Mouse (Mus musculus): ENCODE measurements around the gene E130114P18Rik.

The E130114P18Rik gene

GRCm38 (mm10) chr4:97647700-97648435 is 130.0 kb downstream of the E130114P18Rik start:
- no peak for DNase-seq (ENCODE audit: low spot score)

DNA sequence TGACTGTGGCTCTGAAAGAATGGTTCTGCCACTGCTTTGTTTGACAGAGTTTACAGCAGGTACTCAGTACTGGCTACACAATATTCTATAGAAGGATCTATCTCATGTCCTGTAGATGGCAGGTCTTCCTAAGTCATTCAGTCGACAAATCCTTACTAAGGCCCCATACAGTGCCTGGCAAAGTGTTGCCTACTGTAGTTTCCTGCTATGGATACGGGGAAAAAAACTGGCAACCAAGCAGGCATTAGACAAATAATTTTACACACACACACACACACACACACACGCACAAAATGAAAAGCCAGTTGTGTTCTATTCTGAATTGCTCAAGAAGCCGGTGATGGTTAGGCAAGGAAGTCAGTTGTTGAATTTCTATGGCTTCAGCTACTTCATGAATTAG is 130.6 kb downstream of the E130114P18Rik start:
- no peak for DNase-seq (ENCODE audit: low spot score)

GRCm38 (mm10) chr4:97640385-97640784 is 137.5 kb downstream of the E130114P18Rik start:
- DNase-seq (ENCODE audit: low spot score): no peak

DNA sequence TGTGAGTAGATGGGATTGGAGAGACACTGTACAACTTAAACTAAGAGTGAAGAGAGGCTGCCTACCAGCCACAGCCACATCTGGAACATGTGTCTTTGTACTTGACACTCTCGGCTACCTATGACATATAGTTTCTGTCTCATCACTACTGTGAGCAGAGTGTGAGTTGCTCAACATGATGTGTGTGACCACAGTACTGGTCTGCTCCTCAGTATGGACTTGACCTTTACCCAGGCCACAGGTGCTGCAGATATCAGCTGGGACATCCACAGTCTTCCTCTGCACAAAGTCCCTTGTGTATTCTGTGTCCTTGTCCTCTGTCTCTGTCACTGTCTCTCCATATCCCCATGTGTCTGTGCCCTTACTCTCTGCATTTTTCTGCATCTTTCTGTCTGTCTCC is 141.3 kb downstream of the E130114P18Rik start:
- no peak for DNase-seq (ENCODE audit: low spot score)

- no peak for DNase-seq (ENCODE audit: low spot score)
Measured at GRCm38 (mm10) chr4:97635757-97636292, 142.1 kb downstream of the E130114P18Rik start.

DNA sequence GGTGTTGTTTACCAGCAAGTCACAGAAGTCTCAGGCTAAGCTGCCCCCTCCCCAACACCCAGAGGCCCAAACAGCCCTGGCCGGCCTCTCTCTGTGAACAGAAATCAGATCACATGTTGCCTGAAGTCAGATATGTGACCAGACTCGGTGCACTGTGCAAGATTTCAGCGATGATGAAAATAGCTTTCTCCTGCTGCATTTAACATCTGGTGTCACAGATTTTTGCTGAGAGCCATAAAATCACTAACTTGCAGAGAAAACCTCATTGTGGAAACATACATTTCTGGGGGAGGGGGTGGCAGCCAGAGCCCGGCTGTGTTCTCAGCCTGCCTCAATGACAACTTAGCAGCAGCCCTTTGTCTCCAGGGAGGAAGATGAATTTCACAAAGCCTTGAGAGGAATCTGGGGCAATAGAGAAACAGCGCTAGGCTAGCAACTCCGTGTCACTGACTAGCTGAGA is 142.6 kb downstream of the E130114P18Rik start:
- no peak for DNase-seq (ENCODE audit: low spot score)

DNA sequence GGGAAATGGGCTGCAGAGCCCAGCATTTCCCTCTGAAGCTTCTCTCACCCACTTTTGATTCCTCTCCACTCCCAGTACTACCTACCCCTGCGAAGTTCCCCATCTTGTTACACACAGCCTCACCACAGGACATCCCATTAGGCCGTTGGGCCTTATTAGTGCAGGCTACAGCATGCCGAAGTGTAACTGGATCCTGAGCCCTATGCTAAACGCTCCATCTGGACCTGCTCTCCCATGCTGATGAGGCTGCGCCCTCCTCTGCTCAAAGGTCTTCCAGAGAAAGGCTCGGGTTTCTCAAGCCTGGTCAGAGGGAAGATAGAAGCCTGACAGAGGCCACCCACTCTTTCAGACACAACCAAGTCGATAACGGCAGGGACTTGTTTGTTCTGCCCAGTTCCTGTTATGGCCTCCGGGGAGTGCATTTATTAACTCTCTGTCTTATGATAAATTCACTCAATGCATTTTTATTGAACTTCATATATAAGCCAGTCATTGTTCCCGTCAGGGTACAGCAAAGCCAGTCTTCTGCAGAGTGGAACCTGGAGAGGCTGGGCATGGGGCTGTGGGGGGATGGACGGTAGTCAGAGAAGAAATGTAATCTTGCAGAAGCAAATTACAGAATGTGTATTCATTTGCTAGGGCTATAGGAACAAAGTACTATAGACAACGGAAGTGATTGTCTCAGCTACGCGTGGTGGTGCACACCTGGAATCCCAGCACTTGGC is 148.8 kb downstream of the E130114P18Rik start:
- DNase-seq (ENCODE audit: low spot score): no peak

GRCm38 (mm10) chr4:97626002-97626720 is 151.7 kb downstream of the E130114P18Rik start:
- no peak for DNase-seq (ENCODE audit: low spot score)

DNA sequence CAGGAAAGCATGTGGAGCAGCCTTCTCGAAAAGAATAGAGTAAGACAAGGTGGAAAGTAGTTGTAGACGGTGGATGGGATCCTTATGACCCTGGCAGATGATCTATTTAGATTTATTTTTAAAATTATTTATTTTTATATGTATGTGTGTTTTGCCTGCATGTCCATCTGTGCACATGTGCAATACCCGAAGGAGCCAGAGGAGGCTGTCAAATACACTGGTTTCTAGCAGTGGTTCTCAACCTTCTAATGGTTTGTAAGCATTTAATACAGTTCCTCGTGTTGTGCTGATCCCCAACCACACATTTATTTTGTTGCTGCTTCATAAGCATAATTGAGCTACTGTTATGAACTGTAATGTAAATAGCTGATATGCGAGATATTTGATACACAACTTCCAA is 154.7 kb downstream of the E130114P18Rik start:
- DNase-seq (ENCODE audit: low spot score): no peak

DNA sequence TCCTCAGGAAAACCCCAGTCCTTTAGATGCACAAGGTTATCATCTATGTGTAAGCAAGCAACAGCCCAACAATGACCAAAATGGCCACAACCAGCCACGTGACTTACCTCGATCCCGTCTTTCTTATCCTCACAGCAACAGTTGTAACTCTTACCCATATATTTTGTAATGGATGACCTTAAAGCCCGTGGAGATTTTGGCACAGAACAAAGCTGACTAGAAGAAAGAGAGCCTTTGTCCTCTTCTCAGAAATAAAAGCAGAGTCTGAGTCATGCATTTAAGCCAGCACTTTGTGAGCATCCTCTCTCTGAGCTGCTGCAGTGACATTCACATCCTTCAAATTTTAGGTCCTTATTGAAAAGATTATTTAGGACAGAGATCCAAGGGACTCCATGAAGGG is 156.1 kb downstream of the E130114P18Rik start:
- DNase-seq (ENCODE audit: low spot score): no peak

DNA sequence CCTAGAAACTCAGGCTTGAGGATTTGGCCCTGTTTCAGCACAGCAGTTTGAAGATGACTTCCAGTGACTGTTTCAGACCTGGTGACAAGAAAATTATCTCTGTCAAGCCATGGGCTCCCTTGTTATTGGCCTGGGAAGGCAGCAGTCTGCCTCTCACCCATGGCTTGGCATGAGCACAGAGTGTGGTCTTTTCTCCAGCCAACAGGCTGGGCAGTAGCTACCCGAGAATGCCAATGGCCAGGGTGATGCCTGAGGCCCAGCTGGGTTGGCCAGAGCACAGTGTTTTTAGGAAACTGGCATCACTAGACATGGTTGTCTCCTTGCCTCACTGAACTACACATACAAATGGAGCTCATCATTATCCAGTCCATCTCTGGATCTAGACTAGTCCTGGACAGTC is 157.5 kb downstream of the E130114P18Rik start:
- DNase-seq (ENCODE audit: low spot score): no peak

- DNase-seq (ENCODE audit: low spot score): no peak
Measured at GRCm38 (mm10) chr4:97618668-97619373, 159.1 kb downstream of the E130114P18Rik start.

DNA sequence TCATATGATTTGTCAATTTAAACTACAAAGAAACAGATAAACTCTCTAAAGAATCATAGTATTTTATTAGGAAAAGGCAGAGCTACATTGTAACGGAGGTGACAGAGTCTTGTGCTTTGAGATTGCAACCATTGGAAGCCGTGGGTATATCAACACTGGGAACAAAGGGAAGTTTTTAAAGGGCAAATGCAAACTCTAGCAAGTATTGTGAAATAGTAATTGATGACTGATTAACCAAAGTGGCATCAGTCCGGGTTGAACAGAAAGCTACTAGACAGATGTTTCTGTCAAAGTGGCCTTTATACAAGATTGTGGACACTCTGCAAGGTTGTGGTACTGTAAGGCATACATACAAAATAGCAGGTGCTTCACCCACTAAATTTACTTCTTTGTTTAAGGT is 162.8 kb downstream of the E130114P18Rik start:
- DNase-seq (ENCODE audit: low spot score): no peak

- peak; percentile 29 for DNase-seq (ENCODE audit: low spot score)
Measured at GRCm38 (mm10) chr4:97611251-97611847, 166.5 kb downstream of the E130114P18Rik start.

DNA sequence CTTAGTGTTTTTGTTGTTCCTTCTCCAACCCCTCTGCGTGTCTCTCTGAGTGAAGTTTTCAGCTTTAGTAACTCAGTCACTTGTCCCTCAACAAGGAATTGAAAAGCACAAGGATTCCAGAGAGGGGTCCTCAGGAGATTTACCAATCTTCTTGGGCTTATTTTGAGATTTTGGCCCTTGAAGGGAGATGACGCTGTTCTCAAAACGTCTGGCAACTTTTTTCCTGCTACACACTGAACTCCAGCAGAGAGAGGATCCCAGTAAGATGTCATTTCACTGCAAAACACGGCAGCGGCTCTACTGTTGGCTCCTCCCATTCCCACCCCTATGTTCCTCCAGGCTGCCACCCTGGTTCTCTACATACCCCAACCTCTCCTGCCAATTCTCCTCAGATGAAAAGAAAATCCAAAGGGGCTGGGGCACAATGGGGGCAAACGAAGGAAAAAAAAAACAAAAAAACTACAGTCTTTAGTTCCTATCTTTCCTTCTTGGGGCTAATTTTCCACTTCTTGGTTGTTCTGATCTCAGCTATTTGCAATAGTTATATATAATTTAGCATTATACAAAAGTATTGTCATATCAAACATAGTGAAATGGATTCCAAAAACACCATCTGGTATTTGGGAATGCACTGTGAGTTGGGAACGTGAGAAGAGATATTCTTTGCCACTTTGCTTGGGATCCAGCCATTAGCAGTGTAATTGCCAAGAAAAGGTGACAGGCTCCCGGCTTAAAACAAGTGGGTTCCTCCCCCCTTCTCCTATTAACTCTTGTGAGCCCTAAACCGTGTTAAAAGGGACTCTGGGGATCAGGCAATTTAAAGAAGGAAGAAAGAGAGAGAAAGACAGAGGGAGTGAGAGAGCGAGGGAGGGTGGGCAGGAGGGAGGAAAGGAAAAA is 167.8 kb downstream of the E130114P18Rik start:
- DNase-seq (ENCODE audit: low spot score): no peak

DNA sequence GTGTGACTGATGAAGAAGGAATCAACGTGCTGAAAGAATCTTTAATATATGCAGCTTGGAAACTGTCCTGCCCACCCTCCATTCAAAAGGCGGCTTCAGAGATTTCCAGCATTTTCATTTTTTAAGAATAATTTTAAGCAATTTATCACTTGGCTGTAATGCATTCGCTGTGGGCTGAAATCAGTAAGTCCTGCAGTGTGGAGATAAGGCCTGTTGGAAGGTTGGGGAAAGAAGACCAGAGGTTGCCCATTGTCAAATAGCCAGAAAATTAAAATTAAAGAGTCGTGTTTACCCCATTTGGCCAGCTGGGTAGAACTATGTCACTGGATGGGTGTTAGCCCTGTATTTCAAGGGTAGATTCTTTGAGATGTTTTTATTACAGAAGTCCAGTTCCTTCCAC is 168.5 kb downstream of the E130114P18Rik start:
- no peak for DNase-seq (ENCODE audit: low spot score)

- no peak for DNase-seq (ENCODE audit: low spot score)
Measured at GRCm38 (mm10) chr4:97608728-97609127, 169.2 kb downstream of the E130114P18Rik start.

GRCm38 (mm10) chr4:97608134-97608533 is 169.7 kb downstream of the E130114P18Rik start:
- no peak for DNase-seq (ENCODE audit: low spot score)

DNA sequence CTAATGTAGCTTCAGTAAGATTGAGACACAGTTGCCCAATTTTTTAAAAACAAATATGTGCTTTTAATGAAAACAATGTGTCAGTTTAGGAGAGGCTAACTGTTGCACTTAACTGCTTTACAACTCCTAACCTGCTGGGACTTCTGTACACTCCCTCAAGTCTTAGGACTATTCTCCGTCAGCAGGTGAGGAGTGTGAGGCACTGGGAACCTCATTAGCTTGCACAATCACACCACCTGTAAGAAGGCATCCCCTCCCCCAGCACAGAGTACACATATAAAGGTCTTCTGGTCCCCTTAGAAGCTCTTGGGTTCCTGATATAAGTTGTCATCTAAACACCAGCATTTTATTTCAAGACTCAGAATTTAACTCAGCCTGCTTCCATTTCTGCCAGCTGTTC is 170.7 kb downstream of the E130114P18Rik start:
- DNase-seq (ENCODE audit: low spot score): no peak

- no peak for DNase-seq (ENCODE audit: low spot score)
Measured at GRCm38 (mm10) chr4:97606524-97606923, 171.4 kb downstream of the E130114P18Rik start.
